8 mouse cellular contexts compared by ENCODE assay signal in genomic region chr2:104591141-104591540, GRCm38 (mm10). TPM values are rescaled to one million over a fixed set of nuclear protein-coding genes. Genes with fewer than 3 reads are reported as not detected.
A peak's percentile ranks its signal among the peaks of the same experiment; 100 is the strongest.
DNase-seq lines count a peak whose midpoint lies in the region; ATAC-seq and TF ChIP-seq lines count a peak whose summit lies in the region.

No protein-coding gene starts in this region.

- TF ChIP-seq EP300 in liver, embryonic 14.5 days (IDR thresholded peaks at IDR 0.05; ENCODE audit: low read depth): no peak

- peaks cover 14% of the 10 kb centered on the region for H3K36me3 ChIP-seq in C2C12 (ENCODE audit: control insufficient read depth, insufficient read depth)
- H3K36me3 ChIP-seq in liver, embryonic 14.5 days (replicated peaks; ENCODE audit: control insufficient read depth, insufficient read depth, low read depth): no peaks in the 10 kb centered on the region

- peaks cover 55% of the 10 kb centered on the region for H3K79me3 ChIP-seq in C2C12 (ENCODE audit: low read depth)

- peak overlapping the region; percentile 93 for H3K27ac ChIP-seq in gastrocnemius, adult 2 months
- H3K27ac ChIP-seq in liver, embryonic 14.5 days: peak overlapping the region; percentile 78

- TF ChIP-seq CTCF in gastrocnemius, adult 2 months (IDR thresholded peaks at IDR 0.05): no peak
- no peak for TF ChIP-seq CTCF in C2C12 (IDR thresholded peaks at IDR 0.05; ENCODE audit: control insufficient read depth, insufficient read depth, insufficient read length)
- no peak for TF ChIP-seq CTCF in liver, embryonic 14.5 days (IDR thresholded peaks at IDR 0.05; ENCODE audit: low read depth)

- DNase-seq in gastrocnemius, adult 2 months: no peak
- DNase-seq in gastrocnemius, postnatal 4 days (ENCODE audit: low spot score in 2 of 2): no peak
- peak in 1 of 3 experiments; percentile 22 for DNase-seq in liver, embryonic 14.5 days (ENCODE audit: low read depth in 3 of 3, low spot score in 3 of 3)
- no peak for DNase-seq in frontal cortex, postnatal 25 days (ENCODE audit: low spot score in 2 of 2)
- DNase-seq in cerebellum, adult 8-10 months: no peak
- DNase-seq in urinary bladder, postnatal 10 days (ENCODE audit: low spot score): no peak

- H3K9ac ChIP-seq in liver, embryonic 14.5 days (replicated peaks): peak overlapping the region; percentile 98

- peak overlapping the region; percentile 100 for H3ac ChIP-seq in C2C12 (ENCODE audit: control insufficient read depth, insufficient read length, low read depth)

- peak overlapping the region; percentile 99 for H3K4me3 ChIP-seq in gastrocnemius, adult 2 months
- H3K4me3 ChIP-seq in C2C12 (ENCODE audit: insufficient read depth, poor library complexity, severe bottlenecking): peak overlapping the region; percentile 97
- H3K4me3 ChIP-seq in liver, embryonic 14.5 days (ENCODE audit: insufficient read depth in 1 of 2, low read depth in 2 of 2, low read length in 2 of 2): peak overlapping the region; percentile 83 to 99

- ATAC-seq in erythroid progenitor cell, adult 5-6 weeks (replicated peaks; ENCODE audit: low FRiP score, poor library complexity, severe bottlenecking): 0 out of 2 replicates have a peak, but pooled peaks have one; percentile 13
- no peak for ATAC-seq in liver, embryonic 14.5 days (ENCODE audit: insufficient read depth)

- H3K79me2 ChIP-seq in C2C12 (ENCODE audit: control insufficient read depth, insufficient read depth): peaks cover 59% of the 10 kb centered on the region

- WGBS in liver, embryonic 14.5 days (ENCODE audit: insufficient replicate concordance): 0% methylated on average over 6 of the region's 6 CpGs

- intact Hi-C loops in gastrocnemius, adult 2 months (cut with DNase I): loop anchor here (5.0 kb wide), 1 partner anchor 469 kb away; the partner anchor contains the start of gene A930018P22Rik

- H3K9me3 ChIP-seq in liver, embryonic 14.5 days (ENCODE audit: control insufficient read depth, low read length): no peaks in the 10 kb centered on the region

- no peaks in the 10 kb centered on the region for H3K27me3 ChIP-seq in C2C12 (ENCODE audit: control insufficient read depth, insufficient read depth, insufficient read length)
- no peaks in the 10 kb centered on the region for H3K27me3 ChIP-seq in liver, embryonic 14.5 days (ENCODE audit: control insufficient read depth, insufficient read depth, low read length)

- peak overlapping the region; percentile 77 for H3K4me2 ChIP-seq in liver, embryonic 14.5 days (ENCODE audit: low read depth)

- H3K4me1 ChIP-seq in liver, embryonic 14.5 days (replicated peaks; ENCODE audit: control insufficient read depth in 2 of 2, insufficient read depth in 2 of 2, low read length in 1 of 2): peaks cover 14 to 15% of the 10 kb centered on the region in 2 experiments

TF ChIP-seq in C2C12, 6 proteins besides CTCF, POLR2A, EP300 and RAD21:
- TF ChIP-seq MAX (IDR thresholded peaks at IDR 0.05) (no peak), MYOD1 (IDR thresholded peaks at IDR 0.05; ENCODE audit: control insufficient read depth, insufficient read length, low read depth) (no peak), USF1 (IDR thresholded peaks at IDR 0.05; ENCODE audit: low read depth) (no peak), CEBPB (IDR thresholded peaks at IDR 0.05; ENCODE audit: low read depth) (no peak), MYOG (IDR thresholded peaks at IDR 0.05; ENCODE audit: control insufficient read depth, extremely low read depth, insufficient read length) (no peak), FOSL1 (IDR thresholded peaks at IDR 0.05; ENCODE audit: insufficient read depth, low read length, poor library complexity, severe bottlenecking) (no peak)

RNA-seq across cellular contexts. Expression of gene Cstf3, which starts 0.8 kb away (rescaled TPM):
- total RNA-seq in gastrocnemius, adult 2 months (2021): 10 to 100 TPM in 1 of 2 experiments, 1 to 10 TPM in 1; 7.3 to 10.7 TPM
- 10 to 100 TPM; 22.6 to 28.9 TPM for total RNA-seq in gastrocnemius, postnatal 4 days (2021)
- polyA plus RNA-seq in C2C12 (2012; fragmentation: generic; extraction: Trizol): 15.8 TPM
- total RNA-seq in erythroid progenitor cell, adult 5-6 weeks (2015; ENCODE audit: low replicate concordance): 27.8 and 31.0 TPM in 2 replicates
- 24.4 and 36.8 TPM in 2 replicates for total RNA-seq in erythroid progenitor cell, adult 5-6 weeks (2017; ENCODE audit: low replicate concordance)
- 9.1 and 14.5 TPM in 2 replicates for polyA plus RNA-seq in liver, embryonic 14.5 days (2012; rRNA removed)
- 19.6 and 20.1 TPM in 2 replicates for polyA plus RNA-seq in liver, embryonic 14.5 days (2014; fragmentation: Nextera tagmentation; extraction: Ambion mirVana)
